Mouse (Mus musculus) embryo, embryonic 10 days (tissue): ENCODE results near the gene Olfr310.

Source experiments
- DNase-seq: peaks from one replicate; pipeline ENCODE4 v3.0.0-alpha.2; 2015; ENCODE audit warnings: low spot score

Olfr310 gene

DNA sequence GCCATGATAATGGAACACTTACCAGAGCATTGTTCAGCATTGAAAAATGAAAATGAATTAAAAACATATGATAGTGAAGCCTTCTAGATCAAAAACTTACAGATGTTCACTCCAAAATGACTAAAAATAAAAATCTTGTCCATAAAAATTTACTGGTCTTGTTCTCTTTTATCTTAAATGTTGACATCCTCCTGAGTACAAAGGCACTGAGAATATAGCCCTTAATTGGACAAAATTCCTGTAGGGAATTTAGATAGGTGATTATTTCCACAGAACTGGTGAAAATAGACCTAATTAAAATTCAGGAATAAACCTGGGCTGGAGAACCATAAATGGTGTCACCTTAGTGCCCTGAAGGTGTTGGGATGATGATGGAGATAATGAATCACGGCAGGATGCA, at the start of gene Olfr310:
TSS of gene Olfr310 (minus strand) at position 101 of the 400 bp plus-strand sequence.
- DNase-seq = no peak

DNA sequence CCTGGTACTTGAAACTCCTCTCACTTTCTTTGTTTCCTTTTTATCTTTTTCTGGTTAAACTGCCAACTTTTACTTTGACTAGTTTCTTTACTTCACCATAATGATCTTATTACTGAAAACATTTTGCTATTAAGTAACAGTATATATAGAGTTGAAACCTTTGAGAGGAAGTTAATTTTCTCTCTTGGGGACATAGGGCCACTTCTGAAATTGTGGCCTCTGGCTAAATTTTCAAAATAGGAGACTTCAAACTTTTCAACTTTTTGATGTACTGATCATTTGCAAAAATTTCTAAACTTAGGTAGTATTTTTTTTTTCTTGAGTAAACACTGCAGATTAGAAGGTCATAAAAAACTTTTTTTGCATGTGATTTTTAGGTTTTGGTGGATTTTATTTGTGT, 48.6 kb upstream of the Olfr310 start, which contains the start of gene Olfr308:
TSS of gene Olfr308 (minus strand) at position 101 of the 400 bp plus-strand sequence.
- no peak for DNase-seq

- no peak for DNase-seq
Measured at GRCm38 (mm10) chr7:86321323-86321722, 44.4 kb upstream of the Olfr310 start.

- DNase-seq = no peak
Measured at GRCm38 (mm10) chr7:86313608-86314007, 36.6 kb upstream of the Olfr310 start, which contains the start of gene Olfr309. Olfr309 (minus strand) TSS chr7:86313708.

DNA sequence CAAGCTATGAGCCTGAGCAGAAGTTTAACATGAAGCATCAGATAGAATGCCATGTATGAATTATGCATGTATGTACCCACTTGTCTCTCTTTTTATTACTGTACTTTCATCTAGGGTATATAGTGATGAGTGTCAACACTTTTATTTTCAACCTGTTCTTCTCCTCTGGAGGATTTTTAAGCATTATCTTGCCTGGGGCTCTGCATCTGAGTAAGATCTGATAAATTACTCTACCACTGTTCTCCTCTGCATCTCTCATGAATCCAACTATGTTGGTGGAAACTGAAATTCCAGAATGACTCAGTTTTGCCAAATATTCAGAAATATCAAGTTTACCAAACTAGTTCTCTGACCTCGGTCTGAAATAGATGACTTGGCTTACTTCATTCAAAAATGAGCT, 30.8 kb downstream of the Olfr310 start, which contains the start of gene Vmn2r76:
TSS of gene Vmn2r76 (minus strand) at position 101 of the 400 bp plus-strand sequence.
- DNase-seq = no peak
